In genomic region chr7:127362418-127362817, GRCm38 (mm10) we compare ENCODE assay signal across 8 mouse cellular contexts. TPM values are rescaled to one million over a fixed set of nuclear protein-coding genes. Genes with fewer than 3 reads are reported as not detected.
DNase-seq lines count a peak whose midpoint lies in the region; ATAC-seq and TF ChIP-seq lines count a peak whose summit lies in the region.
"Not testable (repeated sequence)": the region's sequence is repeated elsewhere in the genome, so short reads cannot be mapped to it uniquely, and the experiment has no call there.

No protein-coding gene starts in this region.

- H3K4me3 ChIP-seq in forebrain, embryonic 10.5 days = peak overlapping the region; percentile 26; the same call in 1 of the 2 replicates
- H3K4me3 ChIP-seq in heart, postnatal 0 days (ENCODE audit: low read depth, low read length) = peak overlapping the region; percentile 34
- 0 out of 2 replicates have a peak overlapping the region, but pooled peaks have one; percentile 23 for H3K4me3 ChIP-seq in kidney, embryonic 15.5 days (replicated peaks)
- H3K4me3 ChIP-seq in liver, embryonic 15.5 days (replicated peaks) = peak overlapping the region; percentile 27
- H3K4me3 ChIP-seq in midbrain, embryonic 14.5 days (replicated peaks; ENCODE audit: low read depth, low read length) = not testable (repeated sequence)
- H3K4me3 ChIP-seq in stomach, embryonic 16.5 days (replicated peaks; ENCODE audit: low read length) = peak overlapping the region; percentile 27

- DNase-seq in ES-CJ7 (ENCODE audit: low read depth, low spot score) = peak; percentile 51
- peak; percentile 40 for DNase-seq in cerebellum, adult 11-12 months
- not testable (repeated sequence) for DNase-seq in forebrain, embryonic 10.5 days (ENCODE audit: extremely low spot score, low spot score)
- peak; percentile 69 for DNase-seq in heart, postnatal 0 days (ENCODE audit: low spot score)
- DNase-seq in midbrain, embryonic 14.5 days = peak; percentile 83

- not testable (repeated sequence) for H3K9ac ChIP-seq in heart, postnatal 0 days (replicated peaks; ENCODE audit: low read depth, low read length); kidney, embryonic 15.5 days; liver, embryonic 15.5 days; midbrain, embryonic 14.5 days (replicated peaks; ENCODE audit: low read length); stomach, embryonic 16.5 days (ENCODE audit: low read length)

- peak; percentile 82 for TF ChIP-seq CTCF in heart, postnatal 0 days (IDR thresholded peaks at IDR 0.05; ENCODE audit: low read depth)

- H3K27me3 ChIP-seq in forebrain, embryonic 10.5 days (ENCODE audit: poor library complexity, severe bottlenecking) = peaks cover 51% of the 10 kb centered on the region
- not testable (repeated sequence) for H3K27me3 ChIP-seq in heart, postnatal 0 days (ENCODE audit: control insufficient read depth, insufficient read depth, low read length); midbrain, embryonic 14.5 days (ENCODE audit: control insufficient read depth, insufficient read depth, low read length); stomach, embryonic 16.5 days (ENCODE audit: control insufficient read depth, insufficient read depth, low read length)
- H3K27me3 ChIP-seq in kidney, embryonic 15.5 days = peaks cover 43% of the 10 kb centered on the region
- peaks cover 35% of the 10 kb centered on the region for H3K27me3 ChIP-seq in liver, embryonic 15.5 days

- H3K27ac ChIP-seq in forebrain, embryonic 10.5 days; heart, postnatal 0 days (ENCODE audit: low read depth); kidney, embryonic 15.5 days; liver, embryonic 15.5 days (replicated peaks); midbrain, embryonic 14.5 days (replicated peaks; ENCODE audit: low read depth, low read length); stomach, embryonic 16.5 days (ENCODE audit: low read length): not testable (repeated sequence)

- not testable (repeated sequence) for TF ChIP-seq EP300 in heart, postnatal 0 days (IDR thresholded peaks at IDR 0.05; ENCODE audit: low read depth)

- ATAC-seq in heart, postnatal 0 days (ENCODE audit: insufficient read depth, low read depth); kidney, embryonic 15.5 days (replicated peaks; ENCODE audit: low FRiP score); liver, embryonic 15.5 days (ENCODE audit: insufficient read depth); midbrain, embryonic 14.5 days (ENCODE audit: low FRiP score, low TSS enrichment); stomach, embryonic 16.5 days (ENCODE audit: insufficient read depth, low FRiP score): not testable (repeated sequence)

- H3K4me2 ChIP-seq in heart, postnatal 0 days (ENCODE audit: low read depth, low read length) = peak overlapping the region; percentile 53
- H3K4me2 ChIP-seq in kidney, embryonic 15.5 days = peak overlapping the region; percentile 51
- peak overlapping the region; percentile 33 for H3K4me2 ChIP-seq in liver, embryonic 15.5 days
- peak overlapping the region; percentile 17; the same call in 1 of the 2 replicates for H3K4me2 ChIP-seq in midbrain, embryonic 14.5 days (ENCODE audit: low read length)
- H3K4me2 ChIP-seq in stomach, embryonic 16.5 days (ENCODE audit: low read depth, low read length) = peak overlapping the region; percentile 12; the same call in 1 of the 2 replicates

- H3K4me1 ChIP-seq in forebrain, embryonic 10.5 days = peaks cover 12% of the 10 kb centered on the region
- not testable (repeated sequence) for H3K4me1 ChIP-seq in heart, postnatal 0 days (ENCODE audit: control insufficient read depth, insufficient read depth); kidney, embryonic 15.5 days; liver, embryonic 15.5 days (replicated peaks); midbrain, embryonic 14.5 days (ENCODE audit: control insufficient read depth, insufficient read depth, low read length); stomach, embryonic 16.5 days (ENCODE audit: control insufficient read depth, insufficient read depth, low read length)

- 18% methylated on average over 13 of the region's 13 CpGs for WGBS in forebrain, embryonic 10.5 days
- 19% methylated on average over 13 of the region's 13 CpGs for WGBS in heart, postnatal 0 days
- 24% methylated on average over 13 of the region's 13 CpGs for WGBS in kidney, embryonic 15.5 days
- WGBS in liver, embryonic 15.5 days (ENCODE audit: insufficient replicate concordance) = 20% methylated on average over 13 of the region's 13 CpGs
- WGBS in midbrain, embryonic 14.5 days = 15% methylated on average over 13 of the region's 13 CpGs
- 21% methylated on average over 13 of the region's 13 CpGs for WGBS in stomach, embryonic 16.5 days

- H3K36me3 ChIP-seq in forebrain, embryonic 10.5 days (replicated peaks); heart, postnatal 0 days (replicated peaks; ENCODE audit: control insufficient read depth, insufficient read depth, low read length); kidney, embryonic 15.5 days; liver, embryonic 15.5 days (replicated peaks); midbrain, embryonic 14.5 days (ENCODE audit: control insufficient read depth, insufficient read depth, low read length); stomach, embryonic 16.5 days (ENCODE audit: control insufficient read depth, insufficient read depth, low read length): not testable (repeated sequence)

- H3K9me3 ChIP-seq in forebrain, embryonic 10.5 days; heart, postnatal 0 days (replicated peaks; ENCODE audit: control insufficient read depth, low read length); kidney, embryonic 15.5 days (replicated peaks); liver, embryonic 15.5 days (replicated peaks); midbrain, embryonic 14.5 days (ENCODE audit: control insufficient read depth, low read length); stomach, embryonic 16.5 days (replicated peaks; ENCODE audit: control insufficient read depth, low read length): not testable (repeated sequence)

RNA-seq across cellular contexts. Expression of gene Zfp747, which starts 13.4 kb away (rescaled TPM):
- 7.6 TPM in 2 replicates for polyA plus RNA-seq in forebrain, embryonic 10.5 days (2016; fragmentation: Nextera tagmentation; extraction: Ambion mirVana)
- total RNA-seq in heart, postnatal 0 days (2014; rRNA removed; ENCODE audit: low replicate concordance) = 5.8 TPM in 2 replicates
- polyA plus RNA-seq in heart, postnatal 0 days (2015; fragmentation: Nextera tagmentation; extraction: Ambion mirVana) = 3.0 and 3.8 TPM in 2 replicates
- 8.3 and 10.7 TPM in 2 replicates for polyA plus RNA-seq in kidney, embryonic 15.5 days (2015; fragmentation: Nextera tagmentation; extraction: Ambion mirVana)
- polyA plus RNA-seq in liver, embryonic 15.5 days (2015; fragmentation: Nextera tagmentation; extraction: Ambion mirVana) = 1.8 and 2.3 TPM in 2 replicates
- polyA plus RNA-seq in midbrain, embryonic 14.5 days (2014; fragmentation: Nextera tagmentation; extraction: Ambion mirVana) = 7.0 and 7.7 TPM in 2 replicates
- 9.6 and 11.1 TPM in 2 replicates for polyA plus RNA-seq in stomach, embryonic 16.5 days (2015; fragmentation: Nextera tagmentation; extraction: Ambion mirVana)

RNA-seq across cellular contexts. Expression of gene Zfp768, which starts 17.0 kb away (rescaled TPM):
- 17.6 and 18.9 TPM in 2 replicates for polyA plus RNA-seq in forebrain, embryonic 10.5 days (2016; fragmentation: Nextera tagmentation; extraction: Ambion mirVana)
- 46.8 and 54.3 TPM in 2 replicates for total RNA-seq in heart, postnatal 0 days (2014; rRNA removed; ENCODE audit: low replicate concordance)
- 18.4 and 22.0 TPM in 2 replicates for polyA plus RNA-seq in heart, postnatal 0 days (2015; fragmentation: Nextera tagmentation; extraction: Ambion mirVana)
- polyA plus RNA-seq in kidney, embryonic 15.5 days (2015; fragmentation: Nextera tagmentation; extraction: Ambion mirVana) = 21.5 and 25.1 TPM in 2 replicates
- 3.1 and 4.4 TPM in 2 replicates for polyA plus RNA-seq in liver, embryonic 15.5 days (2015; fragmentation: Nextera tagmentation; extraction: Ambion mirVana)
- 5.1 and 12.9 TPM in 2 replicates for polyA plus RNA-seq in midbrain, embryonic 14.5 days (2014; fragmentation: Nextera tagmentation; extraction: Ambion mirVana)
- 12.0 and 13.9 TPM in 2 replicates for polyA plus RNA-seq in stomach, embryonic 16.5 days (2015; fragmentation: Nextera tagmentation; extraction: Ambion mirVana)

RNA-seq across cellular contexts. Expression of gene 9130019O22Rik, which starts 24.5 kb away (rescaled TPM):
- polyA plus RNA-seq in forebrain, embryonic 10.5 days (2016; fragmentation: Nextera tagmentation; extraction: Ambion mirVana) = 4.8 and 5.3 TPM in 2 replicates
- 2.4 and 3.2 TPM in 2 replicates for total RNA-seq in heart, postnatal 0 days (2014; rRNA removed; ENCODE audit: low replicate concordance)
- 2.8 TPM in 2 replicates for polyA plus RNA-seq in heart, postnatal 0 days (2015; fragmentation: Nextera tagmentation; extraction: Ambion mirVana)
- 5.7 and 6.3 TPM in 2 replicates for polyA plus RNA-seq in kidney, embryonic 15.5 days (2015; fragmentation: Nextera tagmentation; extraction: Ambion mirVana)
- polyA plus RNA-seq in liver, embryonic 15.5 days (2015; fragmentation: Nextera tagmentation; extraction: Ambion mirVana) = 1.2 and 1.5 TPM in 2 replicates
- polyA plus RNA-seq in midbrain, embryonic 14.5 days (2014; fragmentation: Nextera tagmentation; extraction: Ambion mirVana) = 5.3 and 6.9 TPM in 2 replicates
- 6.2 and 6.7 TPM in 2 replicates for polyA plus RNA-seq in stomach, embryonic 16.5 days (2015; fragmentation: Nextera tagmentation; extraction: Ambion mirVana)

RNA-seq across cellular contexts. Expression of gene E430018J23Rik, which starts 31.0 kb away (rescaled TPM):
- polyA plus RNA-seq in forebrain, embryonic 10.5 days (2016; fragmentation: Nextera tagmentation; extraction: Ambion mirVana) = 4.2 and 4.8 TPM in 2 replicates
- 12.1 and 24.7 TPM in 2 replicates for total RNA-seq in heart, postnatal 0 days (2014; rRNA removed; ENCODE audit: low replicate concordance)
- 3.3 and 3.7 TPM in 2 replicates for polyA plus RNA-seq in heart, postnatal 0 days (2015; fragmentation: Nextera tagmentation; extraction: Ambion mirVana)
- polyA plus RNA-seq in kidney, embryonic 15.5 days (2015; fragmentation: Nextera tagmentation; extraction: Ambion mirVana) = 7.1 and 8.0 TPM in 2 replicates
- 1.3 and 1.5 TPM in 2 replicates for polyA plus RNA-seq in liver, embryonic 15.5 days (2015; fragmentation: Nextera tagmentation; extraction: Ambion mirVana)
- polyA plus RNA-seq in midbrain, embryonic 14.5 days (2014; fragmentation: Nextera tagmentation; extraction: Ambion mirVana) = 5.5 and 6.2 TPM in 2 replicates
- polyA plus RNA-seq in stomach, embryonic 16.5 days (2015; fragmentation: Nextera tagmentation; extraction: Ambion mirVana) = 6.1 and 9.3 TPM in 2 replicates

RNA-seq across cellular contexts. Expression of gene Zfp764, which starts 44.2 kb away (rescaled TPM):
- polyA plus RNA-seq in forebrain, embryonic 10.5 days (2016; fragmentation: Nextera tagmentation; extraction: Ambion mirVana) = 5.8 and 6.1 TPM in 2 replicates
- total RNA-seq in heart, postnatal 0 days (2014; rRNA removed; ENCODE audit: low replicate concordance) = 6.4 and 11.3 TPM in 2 replicates
- 3.2 and 3.3 TPM in 2 replicates for polyA plus RNA-seq in heart, postnatal 0 days (2015; fragmentation: Nextera tagmentation; extraction: Ambion mirVana)
- 7.6 and 8.0 TPM in 2 replicates for polyA plus RNA-seq in kidney, embryonic 15.5 days (2015; fragmentation: Nextera tagmentation; extraction: Ambion mirVana)
- polyA plus RNA-seq in liver, embryonic 15.5 days (2015; fragmentation: Nextera tagmentation; extraction: Ambion mirVana) = 1.3 and 1.7 TPM in 2 replicates
- 4.6 and 5.7 TPM in 2 replicates for polyA plus RNA-seq in midbrain, embryonic 14.5 days (2014; fragmentation: Nextera tagmentation; extraction: Ambion mirVana)
- polyA plus RNA-seq in stomach, embryonic 16.5 days (2015; fragmentation: Nextera tagmentation; extraction: Ambion mirVana) = 7.1 and 7.6 TPM in 2 replicates
